Comparison of ENCODE assay signal across 10 mouse cellular contexts in genomic region chr13:93299316-93299715, GRCm38 (mm10). TPM values are rescaled to one million over a fixed set of nuclear protein-coding genes. Genes with fewer than 3 reads are reported as not detected.
DNase-seq lines count a peak whose midpoint lies in the region; ATAC-seq and TF ChIP-seq lines count a peak whose summit lies in the region.
"Had no signal": no experiment of that assay in that cellular context is flagged by ENCODE, and none has a peak within 500 bp of the region (broad histone marks: within the 10 kb centered on the region; RNA-seq: fewer than 3 reads in every experiment).

Gene Homer1 (plus strand): TSS chr13:93299635.

- TF ChIP-seq EP300 in lung, postnatal 0 days (IDR thresholded peaks at IDR 0.05): no peak

- H3K4me3 ChIP-seq in hindbrain, embryonic 13.5 days: no peak within 1 kb of the TSS
- H3K4me3 ChIP-seq in hindbrain, embryonic 10.5 days: no peak within 1 kb of the TSS
- no peak within 1 kb of the TSS for H3K4me3 ChIP-seq in embryonic facial prominence, embryonic 12.5 days
- H3K4me3 ChIP-seq in lung, postnatal 0 days (ENCODE audit: low read depth, low read length): no peak within 1 kb of the TSS
- H3K4me3 ChIP-seq: embryonic facial prominence, embryonic 15.5 days had no signal

- no peak within 1 kb of the TSS for H3K27ac ChIP-seq in hindbrain, embryonic 13.5 days
- H3K27ac ChIP-seq in hindbrain, embryonic 10.5 days: no peak within 1 kb of the TSS
- no peak within 1 kb of the TSS for H3K27ac ChIP-seq in embryonic facial prominence, embryonic 12.5 days
- no peak within 1 kb of the TSS for H3K27ac ChIP-seq in lung, postnatal 0 days (ENCODE audit: low read length)
- H3K27ac ChIP-seq: embryonic facial prominence, embryonic 15.5 days had no signal

- no peak for DNase-seq in hindbrain, embryonic 10.5 days (ENCODE audit: low spot score)
- DNase-seq in heart, postnatal 10 days: no peak
- no peak for DNase-seq in retina, embryonic 14.5 days (ENCODE audit: low spot score)
- DNase-seq in lung, postnatal 0 days (ENCODE audit: low spot score): no peak
- no peak for DNase-seq in urinary bladder, postnatal 25 days (ENCODE audit: low spot score)
- DNase-seq: lung, postnatal 36 days had no signal

- H3K9me3 ChIP-seq in hindbrain, embryonic 13.5 days: no peaks in the 10 kb centered on the region
- no peaks in the 10 kb centered on the region for H3K9me3 ChIP-seq in hindbrain, embryonic 10.5 days
- no peaks in the 10 kb centered on the region for H3K9me3 ChIP-seq in embryonic facial prominence, embryonic 12.5 days
- H3K9me3 ChIP-seq in lung, postnatal 0 days (ENCODE audit: low read length): no peaks in the 10 kb centered on the region
- H3K9me3 ChIP-seq: embryonic facial prominence, embryonic 15.5 days had no signal

- H3K4me2 ChIP-seq in hindbrain, embryonic 13.5 days: no peak within 1 kb of the TSS
- no peak within 1 kb of the TSS for H3K4me2 ChIP-seq in embryonic facial prominence, embryonic 12.5 days (replicated peaks)
- H3K4me2 ChIP-seq in lung, postnatal 0 days (replicated peaks; ENCODE audit: low read depth, low read length): no peak within 1 kb of the TSS
- H3K4me2 ChIP-seq: embryonic facial prominence, embryonic 15.5 days had no signal

- H3K9ac ChIP-seq in hindbrain, embryonic 13.5 days: no peak within 1 kb of the TSS
- no peak within 1 kb of the TSS for H3K9ac ChIP-seq in embryonic facial prominence, embryonic 12.5 days
- H3K9ac ChIP-seq in lung, postnatal 0 days (replicated peaks; ENCODE audit: low read depth): no peak within 1 kb of the TSS
- H3K9ac ChIP-seq: embryonic facial prominence, embryonic 15.5 days had no signal

- H3K4me1 ChIP-seq in hindbrain, embryonic 13.5 days (replicated peaks): peaks cover 3% of the 10 kb centered on the region
- peaks cover 9% of the 10 kb centered on the region for H3K4me1 ChIP-seq in hindbrain, embryonic 10.5 days (replicated peaks)
- H3K4me1 ChIP-seq in embryonic facial prominence, embryonic 12.5 days: no peaks in the 10 kb centered on the region
- no peaks in the 10 kb centered on the region for H3K4me1 ChIP-seq in lung, postnatal 0 days (ENCODE audit: insufficient read depth, low read depth, low read length)
- H3K4me1 ChIP-seq: embryonic facial prominence, embryonic 15.5 days had no signal

- 76% methylated on average over 5 of the region's 5 CpGs for WGBS in hindbrain, embryonic 13.5 days
- WGBS in hindbrain, embryonic 10.5 days: 88% methylated on average over 5 of the region's 5 CpGs
- WGBS in embryonic facial prominence, embryonic 12.5 days: 76% methylated on average over 5 of the region's 5 CpGs
- 84% methylated on average over 5 of the region's 5 CpGs for WGBS in lung, postnatal 0 days

- H3K27me3 ChIP-seq in hindbrain, embryonic 13.5 days: no peaks in the 10 kb centered on the region
- H3K27me3 ChIP-seq in hindbrain, embryonic 10.5 days (ENCODE audit: insufficient read depth, poor library complexity, severe bottlenecking): no peaks in the 10 kb centered on the region
- H3K27me3 ChIP-seq in embryonic facial prominence, embryonic 12.5 days: no peaks in the 10 kb centered on the region
- H3K27me3 ChIP-seq in lung, postnatal 0 days (replicated peaks; ENCODE audit: insufficient read depth, low read length): no peaks in the 10 kb centered on the region
- H3K27me3 ChIP-seq: embryonic facial prominence, embryonic 15.5 days had no signal

- no peak for ATAC-seq in hindbrain, embryonic 13.5 days (ENCODE audit: low FRiP score)
- no peak for ATAC-seq in embryonic facial prominence, embryonic 12.5 days (ENCODE audit: insufficient number of reproducible peaks, insufficient read depth, low FRiP score, low TSS enrichment)
- ATAC-seq in megakaryocyte progenitor cell, adult 5-6 weeks (replicated peaks; ENCODE audit: poor library complexity): no peak
- ATAC-seq in lung, postnatal 0 days: no peak

- H3K36me3 ChIP-seq in hindbrain, embryonic 13.5 days: no peaks in the 10 kb centered on the region
- H3K36me3 ChIP-seq in hindbrain, embryonic 10.5 days: no peaks in the 10 kb centered on the region
- H3K36me3 ChIP-seq in embryonic facial prominence, embryonic 12.5 days: no peaks in the 10 kb centered on the region
- no peaks in the 10 kb centered on the region for H3K36me3 ChIP-seq in lung, postnatal 0 days (ENCODE audit: insufficient read depth, low read length)
- H3K36me3 ChIP-seq: embryonic facial prominence, embryonic 15.5 days had no signal

- no peak for TF ChIP-seq CTCF in lung, postnatal 0 days (IDR thresholded peaks at IDR 0.05)

- intact Hi-C loops in heart, postnatal 10 days (cut with DNase I): no loop called here

RNA-seq across cellular contexts. Expression of gene Homer1, which starts in this region (rescaled TPM):
- 11.7 and 11.8 TPM in 2 replicates for polyA plus RNA-seq in hindbrain, embryonic 13.5 days (2015; fragmentation: Nextera tagmentation; extraction: Ambion mirVana)
- 8.3 and 8.4 TPM in 2 replicates for polyA plus RNA-seq in hindbrain, embryonic 10.5 days (2016; fragmentation: Nextera tagmentation; extraction: Ambion mirVana)
- 12.2 and 12.7 TPM in 2 replicates for polyA plus RNA-seq in embryonic facial prominence, embryonic 12.5 days (2016; fragmentation: Nextera tagmentation; extraction: Ambion mirVana)
- total RNA-seq in heart, postnatal 10 days (2021): 10 to 100 TPM; 52.5 to 75.6 TPM
- total RNA-seq in megakaryocyte progenitor cell, adult 5-6 weeks (2015): 9.2 and 10.6 TPM in 2 replicates
- total RNA-seq in megakaryocyte progenitor cell, adult 5-6 weeks (2017): 10.7 and 13.7 TPM in 2 replicates
- polyA plus RNA-seq in lung, postnatal 0 days (2015; fragmentation: Nextera tagmentation; extraction: Ambion mirVana): 2.3 and 2.7 TPM in 2 replicates
